Mouse (Mus musculus): Measurements from ENCODE around the gene Dpp9. TPM values are rescaled to one million over a fixed set of nuclear protein-coding genes. Genes with fewer than 3 reads are reported as not detected.
A peak's percentile ranks its signal among the peaks of the same experiment; 100 is the strongest.

Gene Dpp9
- total RNA-seq, 2 experiments from 2014 or later: 38.4 to 43.0 TPM

- intact Hi-C loops (cut with DNase I): no loop called here
- no peak for DNase-seq
Measured at GRCm38 (mm10) chr17:56194357-56194756, 24.3 kb downstream of the Dpp9 start.

GRCm38 (mm10) chr17:56191266-56191665 is 27.4 kb downstream of the Dpp9 start:
- intact Hi-C loops (cut with DNase I): no loop called here
- no peak for DNase-seq

GRCm38 (mm10) chr17:56185281-56186141 is 33.2 kb downstream of the Dpp9 start:
- peak; percentile 67 to 74 for DNase-seq
- intact Hi-C loops (cut with DNase I): loop anchor here (2.0 kb wide), 1 partner anchor 21 kb away; no protein-coding TSS in a partner anchor

- intact Hi-C loops (cut with DNase I): loop anchor here (1.0 kb wide), 1 partner anchor 21 kb away; the partner anchor contains the start of gene Tnfaip8l1
- peak; percentile 96 to 97 for DNase-seq
Measured at GRCm38 (mm10) chr17:56183658-56184103, 35.0 kb downstream of the Dpp9 start, which contains the start of gene Mydgf. TSS of gene Mydgf (minus strand) at chr17:56183920.

GRCm38 (mm10) chr17:56182975-56183657 is 35.6 kb downstream of the Dpp9 start:
- DNase-seq: no peak
- intact Hi-C loops (cut with DNase I): no loop called here

- no peak for DNase-seq
- intact Hi-C loops (cut with DNase I): no loop called here
Measured at GRCm38 (mm10) chr17:56175416-56175815, 43.3 kb downstream of the Dpp9 start.

GRCm38 (mm10) chr17:56173401-56174046 is 45.2 kb downstream of the Dpp9 start:
- DNase-seq: no peak
- intact Hi-C loops (cut with DNase I): no loop called here

GRCm38 (mm10) chr17:56171881-56172280 is 46.8 kb downstream of the Dpp9 start:
- intact Hi-C loops (cut with DNase I): no loop called here

GRCm38 (mm10) chr17:56171456-56171855 is 47.2 kb downstream of the Dpp9 start:
- intact Hi-C loops (cut with DNase I): no loop called here
- DNase-seq: no peak

More at GRCm38 (mm10) chr17:56171881-56172280, 46.8 kb downstream of the Dpp9 start:
- DNase-seq: no peak

- DNase-seq: no peak
- intact Hi-C loops (cut with DNase I): no loop called here
Measured at GRCm38 (mm10) chr17:56170636-56171035, 48.1 kb downstream of the Dpp9 start.

GRCm38 (mm10) chr17:56169830-56170229 is 48.9 kb downstream of the Dpp9 start:
- intact Hi-C loops (cut with DNase I): no loop called here
- peak; percentile 19 to 31 for DNase-seq

- intact Hi-C loops (cut with DNase I): no loop called here
- DNase-seq: no peak
Measured at GRCm38 (mm10) chr17:56165671-56166070, 53.0 kb downstream of the Dpp9 start.

GRCm38 (mm10) chr17:56164510-56164909 is 54.2 kb downstream of the Dpp9 start:
- intact Hi-C loops (cut with DNase I): no loop called here
- no peak for DNase-seq

- intact Hi-C loops (cut with DNase I): loop anchor here (2.0 kb wide), 1 partner anchor 55 kb away; the partner anchor contains the start of gene Dpp9
- DNase-seq: no peak
Measured at GRCm38 (mm10) chr17:56163523-56164102, 55.1 kb downstream of the Dpp9 start.

- intact Hi-C loops (cut with DNase I): loop anchor here (1.0 to 2.0 kb wide), 2 partner anchors 22 to 56 kb away; partner anchors contain the start of gene Dpp9
- DNase-seq: peak; percentile 92 to 94
Measured at GRCm38 (mm10) chr17:56162231-56162774, 56.4 kb downstream of the Dpp9 start, which contains the start of gene Tnfaip8l1. TSS of gene Tnfaip8l1 (plus strand) at chr17:56162477.

- intact Hi-C loops (cut with DNase I): loop anchor here (1.0 kb wide), 1 partner anchor 26 kb away; no protein-coding TSS in a partner anchor
- peak; percentile 67 to 70 for DNase-seq
Measured at GRCm38 (mm10) chr17:56159729-56160128, 59.0 kb downstream of the Dpp9 start.

- peak; percentile 53 to 66 for DNase-seq
- intact Hi-C loops (cut with DNase I): no loop called here
Measured at GRCm38 (mm10) chr17:56153643-56154042, 65.1 kb downstream of the Dpp9 start.

GRCm38 (mm10) chr17:56149897-56150296 is 68.8 kb downstream of the Dpp9 start:
- DNase-seq: no peak
- intact Hi-C loops (cut with DNase I): no loop called here

- intact Hi-C loops (cut with DNase I): no loop called here
- no peak for DNase-seq
Measured at GRCm38 (mm10) chr17:56148790-56149618, 69.7 kb downstream of the Dpp9 start.

Measured in heart, postnatal 36 days (tissue).